Mouse (Mus musculus): Measurements from ENCODE around the gene Plcb4. TPM values are rescaled to one million over a fixed set of nuclear protein-coding genes. Genes with fewer than 3 reads are reported as not detected.

Plcb4 gene
- polyA plus RNA-seq, 1 experiment: 3.7 TPM

GRCm38 (mm10) chr2:135869637-135870036 is 210.8 kb downstream of the Plcb4 start:
- Histone ChIP-seq H3K36me3 (ENCODE audit: control insufficient read depth, insufficient read depth, low read length) (no peaks in the 10 kb centered on the region), H3K27me3 (ENCODE audit: control insufficient read depth, insufficient read depth, low read length) (no peaks in the 10 kb centered on the region), H3K27ac (ENCODE audit: control insufficient read depth, insufficient read depth, low read length) (no peak overlapping the region), H3K4me1 (replicated peaks; ENCODE audit: control insufficient read depth, insufficient read depth, low read length) (no peaks in the 10 kb centered on the region), H3K4me3 (ENCODE audit: control insufficient read depth, insufficient read depth, low read length) (no peak overlapping the region)
- 98% methylated on average over 7 of the region's 7 CpGs for WGBS
- TF ChIP-seq POLR2A (IDR thresholded peaks at IDR 0.05; ENCODE audit: control insufficient read depth, extremely low read depth, insufficient read depth, low read length, poor library complexity): no peak
- TF ChIP-seq CTCF (IDR thresholded peaks at IDR 0.05; ENCODE audit: borderline replicate concordance, control insufficient read depth, extremely low read depth, insufficient read depth, low read length, poor library complexity): no peak
- DNase-seq: no peak

- DNase-seq: no peak
- H3K4me1 ChIP-seq (replicated peaks; ENCODE audit: control insufficient read depth, insufficient read depth, low read length): no peaks in the 10 kb centered on the region
- H3K27ac ChIP-seq (ENCODE audit: control insufficient read depth, insufficient read depth, low read length): no peak overlapping the region
- WGBS: 94% methylated on average over 9 of the region's 9 CpGs
- no peaks in the 10 kb centered on the region for H3K27me3 ChIP-seq (ENCODE audit: control insufficient read depth, insufficient read depth, low read length)
- no peak overlapping the region for H3K4me3 ChIP-seq (ENCODE audit: control insufficient read depth, insufficient read depth, low read length)
- H3K36me3 ChIP-seq (ENCODE audit: control insufficient read depth, insufficient read depth, low read length): no peaks in the 10 kb centered on the region
- TF ChIP-seq CTCF (IDR thresholded peaks at IDR 0.05; ENCODE audit: borderline replicate concordance, control insufficient read depth, extremely low read depth, insufficient read depth, low read length, poor library complexity): no peak
- TF ChIP-seq POLR2A (IDR thresholded peaks at IDR 0.05; ENCODE audit: control insufficient read depth, extremely low read depth, insufficient read depth, low read length, poor library complexity): no peak
Observed at GRCm38 (mm10) chr2:135873146-135873545, 214.3 kb downstream of the Plcb4 start.

- Histone ChIP-seq H3K4me3 (ENCODE audit: control insufficient read depth, insufficient read depth, low read length) (no peak overlapping the region), H3K27ac (ENCODE audit: control insufficient read depth, insufficient read depth, low read length) (no peak overlapping the region), H3K4me1 (replicated peaks; ENCODE audit: control insufficient read depth, insufficient read depth, low read length) (no peaks in the 10 kb centered on the region), H3K36me3 (ENCODE audit: control insufficient read depth, insufficient read depth, low read length) (no peaks in the 10 kb centered on the region), H3K27me3 (ENCODE audit: control insufficient read depth, insufficient read depth, low read length) (no peaks in the 10 kb centered on the region)
- no peak for DNase-seq
- TF ChIP-seq CTCF (IDR thresholded peaks at IDR 0.05; ENCODE audit: borderline replicate concordance, control insufficient read depth, extremely low read depth, insufficient read depth, low read length, poor library complexity) (no peak), POLR2A (IDR thresholded peaks at IDR 0.05; ENCODE audit: control insufficient read depth, extremely low read depth, insufficient read depth, low read length, poor library complexity) (no peak)
- 15% methylated on average over 2 of the region's 2 CpGs for WGBS
Observed at GRCm38 (mm10) chr2:135873761-135874160, 214.9 kb downstream of the Plcb4 start.

GRCm38 (mm10) chr2:135875549-135875948 is 216.7 kb downstream of the Plcb4 start:
- no peaks in the 10 kb centered on the region for H3K4me1 ChIP-seq (replicated peaks; ENCODE audit: control insufficient read depth, insufficient read depth, low read length)
- no peak for DNase-seq
- H3K27me3 ChIP-seq (ENCODE audit: control insufficient read depth, insufficient read depth, low read length): no peaks in the 10 kb centered on the region
- no peak overlapping the region for H3K27ac ChIP-seq (ENCODE audit: control insufficient read depth, insufficient read depth, low read length)
- TF ChIP-seq CTCF (IDR thresholded peaks at IDR 0.05; ENCODE audit: borderline replicate concordance, control insufficient read depth, extremely low read depth, insufficient read depth, low read length, poor library complexity) (no peak), POLR2A (IDR thresholded peaks at IDR 0.05; ENCODE audit: control insufficient read depth, extremely low read depth, insufficient read depth, low read length, poor library complexity) (no peak)
- H3K4me3 ChIP-seq (ENCODE audit: control insufficient read depth, insufficient read depth, low read length): no peak overlapping the region
- H3K36me3 ChIP-seq (ENCODE audit: control insufficient read depth, insufficient read depth, low read length): no peaks in the 10 kb centered on the region
- WGBS: 97% methylated on average over 6 of the region's 6 CpGs

GRCm38 (mm10) chr2:135879356-135879755 is 220.5 kb downstream of the Plcb4 start:
- TF ChIP-seq CTCF (IDR thresholded peaks at IDR 0.05; ENCODE audit: borderline replicate concordance, control insufficient read depth, extremely low read depth, insufficient read depth, low read length, poor library complexity): no peak
- no peaks in the 10 kb centered on the region for H3K27me3 ChIP-seq (ENCODE audit: control insufficient read depth, insufficient read depth, low read length)
- H3K27ac ChIP-seq (ENCODE audit: control insufficient read depth, insufficient read depth, low read length): no peak overlapping the region
- H3K4me3 ChIP-seq (ENCODE audit: control insufficient read depth, insufficient read depth, low read length): no peak overlapping the region
- H3K36me3 ChIP-seq (ENCODE audit: control insufficient read depth, insufficient read depth, low read length): no peaks in the 10 kb centered on the region
- no peak for DNase-seq
- 94% methylated on average over 7 of the region's 7 CpGs for WGBS
- H3K4me1 ChIP-seq (replicated peaks; ENCODE audit: control insufficient read depth, insufficient read depth, low read length): peaks cover 6% of the 10 kb centered on the region; the same call in 1 of the 2 replicates

GRCm38 (mm10) chr2:135880269-135880760 is 221.5 kb downstream of the Plcb4 start:
- 86% methylated on average over 6 of the region's 6 CpGs for WGBS
- DNase-seq: no peak
- no peak overlapping the region for H3K27ac ChIP-seq (ENCODE audit: control insufficient read depth, insufficient read depth, low read length)

GRCm38 (mm10) chr2:135883359-135883758 is 224.5 kb downstream of the Plcb4 start:
- H3K4me3 ChIP-seq (ENCODE audit: control insufficient read depth, insufficient read depth, low read length): no peak overlapping the region
- peaks cover 6% of the 10 kb centered on the region; the same call in 1 of the 2 replicates for H3K4me1 ChIP-seq (replicated peaks; ENCODE audit: control insufficient read depth, insufficient read depth, low read length)
- 93% methylated on average over 4 of the region's 4 CpGs for WGBS
- H3K36me3 ChIP-seq (ENCODE audit: control insufficient read depth, insufficient read depth, low read length): no peaks in the 10 kb centered on the region
- no peak overlapping the region for H3K27ac ChIP-seq (ENCODE audit: control insufficient read depth, insufficient read depth, low read length)
- no peak for DNase-seq
- no peaks in the 10 kb centered on the region for H3K27me3 ChIP-seq (ENCODE audit: control insufficient read depth, insufficient read depth, low read length)
- no peak for TF ChIP-seq CTCF (IDR thresholded peaks at IDR 0.05; ENCODE audit: borderline replicate concordance, control insufficient read depth, extremely low read depth, insufficient read depth, low read length, poor library complexity)
- TF ChIP-seq POLR2A (IDR thresholded peaks at IDR 0.05; ENCODE audit: control insufficient read depth, extremely low read depth, insufficient read depth, low read length, poor library complexity): no peak

More at GRCm38 (mm10) chr2:135880269-135880760, 221.5 kb downstream of the Plcb4 start:
- H3K4me3 ChIP-seq (ENCODE audit: control insufficient read depth, insufficient read depth, low read length): no peak overlapping the region
- no peaks in the 10 kb centered on the region for H3K36me3 ChIP-seq (ENCODE audit: control insufficient read depth, insufficient read depth, low read length)
- TF ChIP-seq CTCF (IDR thresholded peaks at IDR 0.05; ENCODE audit: borderline replicate concordance, control insufficient read depth, extremely low read depth, insufficient read depth, low read length, poor library complexity): no peak
- TF ChIP-seq POLR2A (IDR thresholded peaks at IDR 0.05; ENCODE audit: control insufficient read depth, extremely low read depth, insufficient read depth, low read length, poor library complexity): no peak
- H3K27me3 ChIP-seq (ENCODE audit: control insufficient read depth, insufficient read depth, low read length): no peaks in the 10 kb centered on the region
- peaks cover 6% of the 10 kb centered on the region; the same call in 1 of the 2 replicates for H3K4me1 ChIP-seq (replicated peaks; ENCODE audit: control insufficient read depth, insufficient read depth, low read length)

Measured in thymus, adult 2 months (tissue).